Mouse (Mus musculus) c-Kit-positive CD71-positive TER-119-negative erythroid progenitor cells, embryonic 14.5 days (primary cell): ENCODE data around the gene Psmc4.

Experiments used
- DNase-seq: peaks from one replicate; pipeline ENCODE4 v3.0.0-alpha.2; 2013; ENCODE audit warnings: low read depth

The Psmc4 gene

GRCm38 (mm10) chr7:28049476-28050409 is at the start of gene Psmc4:
Psmc4 (minus strand) TSS chr7:28050101.
- peak; percentile 95 for DNase-seq

- DNase-seq, result no peak
Observed at GRCm38 (mm10) chr7:28099101-28099500, 49.2 kb upstream of the Psmc4 start.

- no peak for DNase-seq
Observed at GRCm38 (mm10) chr7:28093541-28093940, 43.6 kb upstream of the Psmc4 start.

GRCm38 (mm10) chr7:28086236-28086635 is 36.3 kb upstream of the Psmc4 start:
- no peak for DNase-seq

GRCm38 (mm10) chr7:28084215-28084614 is 34.3 kb upstream of the Psmc4 start:
- DNase-seq, result no peak

- no peak for DNase-seq
Observed at GRCm38 (mm10) chr7:28070531-28071298, 20.8 kb upstream of the Psmc4 start, which contains the start of gene Fcgbp. Fcgbp (plus strand) TSS chr7:28071236.

- no peak for DNase-seq
Observed at GRCm38 (mm10) chr7:28069546-28070172, 19.8 kb upstream of the Psmc4 start.

GRCm38 (mm10) chr7:28068661-28069060 is 18.8 kb upstream of the Psmc4 start:
- DNase-seq, result no peak

- DNase-seq, result no peak
Observed at GRCm38 (mm10) chr7:28059972-28060371, 10.1 kb upstream of the Psmc4 start.

- DNase-seq, result no peak
Observed at GRCm38 (mm10) chr7:28053046-28053930, 3.4 kb upstream of the Psmc4 start.

GRCm38 (mm10) chr7:28050584-28050983 is 683 bp upstream of the Psmc4 start:
- DNase-seq, result no peak

- no peak for DNase-seq
Observed at GRCm38 (mm10) chr7:28044524-28044923, 5.4 kb downstream of the Psmc4 start.

- no peak for DNase-seq
Observed at GRCm38 (mm10) chr7:28014445-28014810, 35.5 kb downstream of the Psmc4 start.

- peak; percentile 63 for DNase-seq
Observed at GRCm38 (mm10) chr7:28013549-28014444, 36.1 kb downstream of the Psmc4 start, which contains the start of gene Zfp850. Zfp850 (minus strand) TSS chr7:28014115.

- DNase-seq, result no peak
Observed at GRCm38 (mm10) chr7:28010271-28010670, 39.6 kb downstream of the Psmc4 start.
